Mouse (Mus musculus) limb, embryonic 10.5 days (tissue): ENCODE measurements around the gene Pcsk6. TPM values are rescaled to one million over a fixed set of nuclear protein-coding genes. Genes with fewer than 3 reads are reported as not detected.
"Not testable (repeated sequence)": the region's sequence is repeated elsewhere in the genome, so short reads cannot be mapped to it uniquely, and the experiment has no call there.

Experiments used
- DNase-seq: peaks from one replicate; pipeline ENCODE4 v3.0.0-alpha.2; 2017; ENCODE audit warnings: low spot score
- H3K27ac ChIP-seq: fragments of 300-500 bp; sonication (generic); 2 replicates; pipeline ENCODE4 v1.5.1; 2016; ENCODE audit warnings: mild to moderate bottlenecking
- H3K27me3 ChIP-seq: fragments of 300-500 bp; sonication (generic); 2 replicates; pipeline ENCODE4 v1.6.1; 2016; ENCODE audit warnings: low read depth, mild to moderate bottlenecking; ENCODE audit not compliant: poor library complexity, severe bottlenecking
- H3K36me3 ChIP-seq: fragments of 300-500 bp; sonication (generic); 2 replicates; pipeline ENCODE4 v1.6.1; 2016; ENCODE audit warnings: mild to moderate bottlenecking, moderate library complexity
- H3K4me1 ChIP-seq: fragments of 300-500 bp; sonication (generic); 2 replicates; pipeline ENCODE4 v1.6.1; 2016
- H3K4me3 ChIP-seq: fragments of 300-500 bp; sonication (generic); 2 replicates; pipeline ENCODE4 v1.5.1; 2016; ENCODE audit warnings: mild to moderate bottlenecking, moderate library complexity
- H3K9me3 ChIP-seq: fragments of 300-500 bp; sonication (generic); replicated peaks from 2 replicates; pipeline ENCODE4 v1.6.1; 2016; ENCODE audit warnings: mild to moderate bottlenecking
- WGBS: fragments of 180-500 bp; shearing (Covaris S2); methylation state at CpG from one replicate; pipeline ENCODE4 v1.1.7; 2016; 5-methylcytosine and 5-hydroxymethylcytosine counted together
- polyA plus RNA-seq: library from polyadenylated mRNA; unstranded; fragments of >200 nt; fragmentation: Nextera tagmentation; extraction: Ambion mirVana; gene quantifications from 2 replicates; pipeline ENCODE4 v1.2.1, GENCODE M21; 2016

Pcsk6 gene
- polyA plus RNA-seq, 1 experiment from 2014 or later, result 1.8 TPM

- Histone ChIP-seq H3K4me3 (no peak overlapping the region), H3K9me3 (no peaks in the 10 kb centered on the region), H3K36me3 (no peaks in the 10 kb centered on the region), H3K27ac (no peak overlapping the region), H3K27me3 (no peaks in the 10 kb centered on the region), H3K4me1 (peaks cover 9% of the 10 kb centered on the region; the same call in 1 of the 2 replicates)
- WGBS, result over 99% methylated on average over 4 of the region's 4 CpGs
- no peak for DNase-seq
Measured at GRCm38 (mm10) chr7:65918431-65918830, 56.9 kb downstream of the Pcsk6 start.

DNA sequence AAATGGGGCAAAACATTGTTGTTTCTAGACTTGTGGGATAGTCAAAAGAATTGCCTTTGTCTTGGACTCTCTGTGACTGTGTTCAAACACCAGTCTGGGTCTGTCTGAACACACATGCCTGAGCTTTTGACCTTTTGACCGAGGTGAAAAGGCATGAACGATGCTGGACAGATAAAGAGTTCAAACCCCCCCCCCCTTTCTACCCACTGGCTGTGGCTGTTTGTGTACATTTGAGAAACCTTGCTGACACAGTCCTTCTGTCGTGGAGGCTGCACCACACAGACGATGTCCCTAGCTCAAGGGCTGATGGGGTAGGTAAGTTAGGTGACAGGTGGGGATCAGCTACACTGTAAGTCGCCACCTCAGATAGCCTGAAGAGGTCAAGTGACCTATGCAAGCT lies 67.9 kb downstream of the Pcsk6 start:
- H3K4me1 ChIP-seq, result peaks cover 21% of the 10 kb centered on the region
- H3K27me3 ChIP-seq, result no peaks in the 10 kb centered on the region
- no peaks in the 10 kb centered on the region for H3K9me3 ChIP-seq
- WGBS, result 25% methylated on average over 5 of the region's 5 CpGs
- no peaks in the 10 kb centered on the region for H3K36me3 ChIP-seq
- DNase-seq, result no peak
- H3K4me3 ChIP-seq, result no peak overlapping the region
- no peak overlapping the region for H3K27ac ChIP-seq

GRCm38 (mm10) chr7:65930478-65930877 lies 68.9 kb downstream of the Pcsk6 start:
- DNase-seq, result peak; percentile 40
- no peak overlapping the region for H3K4me3 ChIP-seq
- H3K27ac ChIP-seq, result no peak overlapping the region
- no peaks in the 10 kb centered on the region for H3K9me3 ChIP-seq
- H3K36me3 ChIP-seq, result no peaks in the 10 kb centered on the region
- 58% methylated on average over 11 of the region's 11 CpGs for WGBS
- peaks cover 14% of the 10 kb centered on the region for H3K4me1 ChIP-seq
- no peaks in the 10 kb centered on the region for H3K27me3 ChIP-seq

DNA sequence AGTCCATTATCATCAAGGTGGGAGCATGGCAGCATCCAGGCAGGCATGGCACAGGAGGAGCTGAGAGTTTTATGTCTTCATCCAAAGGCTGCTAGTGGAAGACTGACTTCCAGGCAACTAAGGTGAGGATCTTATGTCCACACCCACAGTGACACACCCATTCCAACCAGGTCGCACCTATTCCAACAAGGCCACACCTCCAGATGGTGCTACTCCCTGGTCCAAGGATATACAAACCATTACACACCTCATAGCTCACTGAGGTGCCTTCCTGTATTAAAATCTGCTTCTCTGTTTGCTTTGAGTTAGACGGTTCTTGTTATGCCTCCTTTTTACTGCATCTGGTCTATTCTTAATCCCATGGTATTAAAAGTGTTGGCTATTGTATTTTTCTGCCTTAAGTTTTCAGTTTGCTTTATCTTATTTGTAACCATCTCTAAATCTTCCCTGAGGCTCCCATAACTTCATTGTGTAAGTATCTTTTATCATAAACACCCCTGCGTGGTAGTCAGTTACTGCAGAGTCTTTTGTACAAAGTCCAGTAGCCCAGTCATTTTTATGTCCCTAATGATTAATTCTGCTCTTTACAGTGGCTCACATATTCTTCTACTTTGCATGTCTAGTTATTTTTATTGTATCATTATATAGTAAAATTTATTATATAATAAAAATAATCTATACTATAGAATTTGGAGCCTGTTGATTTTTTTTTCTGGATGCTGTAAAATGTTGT lies 72.9 kb downstream of the Pcsk6 start:
- not testable (repeated sequence) for H3K27ac ChIP-seq, DNase-seq, H3K9me3 ChIP-seq, H3K27me3 ChIP-seq, H3K4me3 ChIP-seq, H3K36me3 ChIP-seq
- peaks cover 11% of the 10 kb centered on the region for H3K4me1 ChIP-seq
- WGBS, result 87% methylated on average over 3 of the region's 3 CpGs

GRCm38 (mm10) chr7:65935211-65935610 lies 73.7 kb downstream of the Pcsk6 start:
- 48% methylated on average over 1 of the region's 1 CpGs for WGBS
- H3K9me3 ChIP-seq, result no peaks in the 10 kb centered on the region

DNA sequence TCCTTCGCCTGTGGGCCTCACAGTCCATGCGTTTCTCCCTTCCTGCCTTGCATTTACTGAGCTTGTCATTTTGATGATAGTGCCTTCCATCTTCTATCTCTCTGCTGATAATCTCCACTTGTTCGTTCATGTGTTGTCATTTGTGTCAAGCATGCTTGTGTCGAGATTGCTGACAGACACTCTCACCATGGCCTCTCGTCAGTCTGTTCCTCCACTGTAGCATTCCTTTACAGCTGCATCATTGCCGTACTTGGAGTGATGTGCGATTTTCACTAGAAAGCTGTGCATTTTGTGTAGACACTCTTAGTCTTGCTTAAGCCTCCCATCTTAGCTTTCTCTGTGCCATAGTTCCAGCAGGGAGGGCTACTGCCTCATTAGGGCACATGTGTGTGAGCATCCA lies 79.5 kb downstream of the Pcsk6 start:
- Histone ChIP-seq H3K4me1 (peaks cover 17% of the 10 kb centered on the region), H3K27me3 (no peaks in the 10 kb centered on the region), H3K27ac (no peak overlapping the region), H3K4me3 (no peak overlapping the region), H3K9me3 (no peaks in the 10 kb centered on the region), H3K36me3 (no peaks in the 10 kb centered on the region)
- WGBS, result 77% methylated on average over 7 of the region's 7 CpGs
- DNase-seq, result no peak

More at GRCm38 (mm10) chr7:65935211-65935610, 73.7 kb downstream of the Pcsk6 start:
- H3K27ac ChIP-seq, result no peak overlapping the region
- peaks cover 5% of the 10 kb centered on the region for H3K4me1 ChIP-seq
- H3K27me3 ChIP-seq, result no peaks in the 10 kb centered on the region
- no peak overlapping the region for H3K4me3 ChIP-seq
- no peak for DNase-seq
- no peaks in the 10 kb centered on the region for H3K36me3 ChIP-seq

GRCm38 (mm10) chr7:65945342-65945993 lies 83.9 kb downstream of the Pcsk6 start:
- Histone ChIP-seq H3K27me3 (no peaks in the 10 kb centered on the region), H3K4me1 (peaks cover 22% of the 10 kb centered on the region), H3K27ac (no peak overlapping the region), H3K4me3 (no peak overlapping the region), H3K9me3 (no peaks in the 10 kb centered on the region), H3K36me3 (no peaks in the 10 kb centered on the region)
- no peak for DNase-seq
- 53% methylated on average over 8 of the region's 8 CpGs for WGBS

DNA sequence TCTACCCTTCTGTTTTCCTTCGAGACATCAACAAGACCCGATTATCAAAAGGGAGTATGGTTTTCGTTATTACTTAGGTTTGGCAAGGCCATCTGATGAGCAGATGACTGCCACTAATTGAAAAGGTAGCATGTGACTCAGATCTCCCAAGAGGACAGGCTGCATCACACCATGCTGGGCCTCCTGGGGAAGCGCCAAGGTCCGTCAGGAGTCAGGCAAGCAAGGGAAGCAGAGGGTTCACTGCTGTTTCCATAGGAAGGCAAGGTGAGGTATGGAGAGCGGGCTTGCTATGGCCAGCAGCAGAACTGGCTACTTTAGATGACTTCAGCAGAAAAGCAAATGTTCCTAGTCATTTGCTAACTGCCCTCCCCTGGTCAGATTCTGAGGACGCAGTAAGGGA lies 84.9 kb downstream of the Pcsk6 start:
- H3K4me1 ChIP-seq, result peaks cover 16% of the 10 kb centered on the region
- WGBS, result 83% methylated on average over 7 of the region's 7 CpGs
- H3K36me3 ChIP-seq, result no peaks in the 10 kb centered on the region
- no peak for DNase-seq
- H3K4me3 ChIP-seq, result no peak overlapping the region
- H3K27me3 ChIP-seq, result no peaks in the 10 kb centered on the region
- H3K9me3 ChIP-seq, result no peaks in the 10 kb centered on the region
- no peak overlapping the region for H3K27ac ChIP-seq

DNA sequence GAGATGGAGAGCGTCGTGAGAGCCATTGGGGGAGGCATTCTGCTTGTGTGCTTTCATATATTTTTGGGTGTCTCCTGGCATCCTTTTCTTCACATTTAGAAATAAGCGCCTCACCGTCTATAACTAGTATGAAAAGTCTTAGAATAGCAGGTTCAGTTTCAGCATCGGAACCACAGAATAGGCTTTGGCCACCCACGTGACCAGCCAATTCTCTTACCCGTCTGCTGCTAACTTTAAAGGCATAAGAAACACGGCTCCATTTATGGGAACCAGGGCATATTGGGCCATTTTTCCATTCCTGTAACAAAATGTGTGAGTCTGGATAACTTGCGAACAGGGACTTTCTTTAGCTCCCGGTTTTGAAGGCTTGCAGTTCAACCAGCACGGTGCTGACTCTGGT lies 87.4 kb downstream of the Pcsk6 start:
- Histone ChIP-seq H3K36me3 (no peaks in the 10 kb centered on the region), H3K4me3 (no peak overlapping the region), H3K27ac (no peak overlapping the region), H3K4me1 (peaks cover 16% of the 10 kb centered on the region), H3K9me3 (no peaks in the 10 kb centered on the region), H3K27me3 (no peaks in the 10 kb centered on the region)
- WGBS, result 95% methylated on average over 11 of the region's 11 CpGs
- DNase-seq, result no peak

- Histone ChIP-seq H3K9me3 (no peaks in the 10 kb centered on the region), H3K36me3 (0 out of 2 replicates have a peak, but pooled peaks cover 3% of the 10 kb centered on the region), H3K4me3 (no peak overlapping the region), H3K27me3 (peaks cover 6% of the 10 kb centered on the region; the same call in 1 of the 2 replicates), H3K27ac (peak overlapping the region; percentile 72; the same call in 1 of the 2 replicates), H3K4me1 (peaks cover 23% of the 10 kb centered on the region)
- no peak for DNase-seq
- WGBS, result 84% methylated on average over 4 of the region's 4 CpGs
Measured at GRCm38 (mm10) chr7:65954583-65954982, 93.0 kb downstream of the Pcsk6 start.

- peak; percentile 68 for DNase-seq
- peak overlapping the region; percentile 72 for H3K27ac ChIP-seq
- peak overlapping the region; percentile 5; the same call in 1 of the 2 replicates for H3K4me3 ChIP-seq
- 29% methylated on average over 24 of the region's 24 CpGs for WGBS
- peaks cover 6% of the 10 kb centered on the region; the same call in 1 of the 2 replicates for H3K27me3 ChIP-seq
- H3K9me3 ChIP-seq, result no peaks in the 10 kb centered on the region
- peaks cover 23% of the 10 kb centered on the region for H3K4me1 ChIP-seq
- 0 out of 2 replicates have a peak, but pooled peaks cover 3% of the 10 kb centered on the region for H3K36me3 ChIP-seq
Measured at GRCm38 (mm10) chr7:65955304-65956220, 94.0 kb downstream of the Pcsk6 start.

- DNase-seq, result no peak
- Histone ChIP-seq H3K9me3 (no peaks in the 10 kb centered on the region), H3K36me3 (0 out of 2 replicates have a peak, but pooled peaks cover 3% of the 10 kb centered on the region), H3K4me1 (peaks cover 25% of the 10 kb centered on the region), H3K4me3 (no peak overlapping the region), H3K27me3 (peaks cover 6% of the 10 kb centered on the region; the same call in 1 of the 2 replicates), H3K27ac (no peak overlapping the region)
- 94% methylated on average over 1 of the region's 1 CpGs for WGBS
Measured at GRCm38 (mm10) chr7:65957245-65957644, 95.7 kb downstream of the Pcsk6 start.
